Mouse (Mus musculus) lung, postnatal 10 days (tissue): ENCODE results near the gene Snx3.

Source experiments
- DNase-seq: peaks from one replicate; pipeline ENCODE4 v3.0.0; 2021

Snx3 gene

DNA sequence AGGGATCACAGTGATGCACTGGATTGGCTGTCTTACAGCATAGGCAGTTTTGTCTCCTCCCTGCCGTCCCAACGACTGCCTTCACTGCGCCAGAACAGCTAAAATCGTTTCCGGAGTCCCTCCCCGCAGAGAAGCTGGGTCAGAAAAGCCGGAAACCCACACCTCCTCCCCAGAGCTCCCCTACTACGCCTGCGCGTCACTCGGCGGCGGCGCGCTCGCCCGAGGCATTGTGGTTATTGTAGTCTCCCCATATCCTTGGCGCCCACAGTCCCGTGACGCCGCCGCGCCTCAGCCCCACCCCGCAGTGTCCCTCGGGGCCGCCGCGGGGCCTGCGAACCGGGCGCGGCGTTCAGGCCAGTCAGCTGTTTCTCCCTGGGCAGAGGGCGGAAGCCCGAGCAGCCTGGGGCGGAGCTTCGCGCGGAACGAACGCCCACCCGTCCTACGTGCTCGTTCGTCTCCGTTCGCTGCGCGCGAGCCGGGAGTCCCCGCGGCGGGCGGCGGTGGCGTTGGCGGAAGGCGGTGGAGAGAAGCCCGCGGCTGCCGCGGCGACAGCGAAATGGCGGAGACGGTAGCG is at the start of gene Snx3:
Snx3 (plus strand) TSS at position 256 of the 574 bp plus-strand sequence.
- peak; percentile 98 for DNase-seq

DNA sequence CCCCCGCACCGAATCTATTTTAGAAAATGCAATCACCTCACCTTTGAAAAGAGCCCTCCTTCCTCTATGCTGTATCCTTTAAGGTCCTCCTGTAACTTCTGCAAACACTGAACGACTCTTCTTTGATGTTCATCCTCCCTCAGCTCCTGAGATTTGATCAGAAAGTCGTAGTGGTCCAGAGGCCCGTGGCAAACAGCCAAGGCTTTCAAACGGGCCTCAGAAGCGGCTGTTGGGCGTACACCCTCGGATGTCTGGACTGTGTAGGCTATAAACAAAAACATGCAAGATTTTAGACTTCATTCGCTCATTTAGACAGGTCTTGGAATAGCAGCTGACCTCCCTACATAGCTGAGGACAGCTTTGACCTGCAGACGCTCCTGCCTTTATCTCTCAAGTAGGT is 47.6 kb upstream of the Snx3 start:
- peak; percentile 33 for DNase-seq

DNA sequence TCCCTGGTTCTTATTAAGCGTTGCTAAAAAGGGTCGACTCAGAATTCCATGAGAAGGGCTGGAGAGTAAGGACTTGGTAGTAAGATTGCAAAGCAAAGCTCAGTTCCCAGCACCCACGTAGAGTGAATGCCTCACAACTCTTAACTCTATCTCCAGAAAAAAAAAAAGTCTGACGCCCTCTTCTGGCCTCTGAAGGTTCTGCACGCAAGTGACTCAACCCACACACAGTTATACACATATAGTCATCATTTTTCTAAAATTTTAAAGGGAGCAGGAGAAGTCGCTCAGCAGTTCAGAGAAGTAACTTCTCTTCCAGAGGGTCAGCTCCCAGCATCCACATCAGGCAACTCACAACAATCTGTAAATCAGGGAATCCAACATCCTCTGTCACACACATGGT is 47.1 kb upstream of the Snx3 start:
- DNase-seq = no peak

DNA sequence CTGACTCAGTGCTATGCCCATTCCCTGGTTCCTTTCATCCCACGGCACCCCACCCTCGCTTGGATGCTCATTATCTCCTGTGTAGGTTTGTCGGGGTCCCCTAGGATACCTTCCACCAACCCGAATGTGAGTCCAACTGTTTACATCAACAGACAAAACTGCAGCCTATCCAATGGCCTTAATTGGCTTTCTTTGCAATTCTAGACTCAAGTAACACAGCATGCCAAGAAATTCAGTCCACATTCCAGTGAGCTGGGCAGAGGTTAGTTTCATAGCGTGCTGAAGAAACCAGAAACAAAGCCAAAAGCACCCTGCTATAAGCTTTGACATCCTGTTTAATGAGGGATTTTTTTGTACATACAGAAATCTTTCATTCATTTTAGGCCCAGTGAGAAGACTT is 45.8 kb upstream of the Snx3 start:
- peak; percentile 29 for DNase-seq

DNA sequence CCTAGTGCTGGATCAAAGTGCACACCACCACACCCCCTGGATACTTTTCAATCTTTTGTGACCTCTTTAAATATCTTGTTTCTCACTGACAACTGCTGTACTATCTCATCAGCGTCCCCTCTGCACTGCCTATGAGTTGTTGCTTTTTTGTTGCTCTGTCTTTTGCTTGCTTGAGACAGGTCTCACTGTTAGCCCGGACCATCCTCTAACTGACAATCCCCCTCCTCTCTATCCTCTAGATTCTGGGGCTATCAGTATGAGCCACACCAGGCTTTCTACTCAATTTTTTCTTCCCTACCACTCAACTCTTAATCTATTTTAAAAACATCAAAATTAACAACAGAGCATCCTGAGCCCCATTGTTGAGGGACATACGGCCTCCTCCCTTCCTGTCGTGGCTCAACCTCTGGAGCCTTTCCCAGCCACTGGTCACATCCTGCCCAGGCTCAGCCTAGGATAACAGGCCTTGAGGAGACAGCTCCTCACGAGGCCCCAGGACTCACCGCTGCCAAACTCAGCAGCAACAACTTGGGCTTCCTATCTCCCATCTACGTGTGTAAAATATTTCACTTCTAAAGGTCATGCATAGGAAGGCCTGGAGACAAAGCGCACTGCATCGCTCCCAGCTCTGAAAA is 44.2 kb upstream of the Snx3 start:
- peak; percentile 85 for DNase-seq

DNA sequence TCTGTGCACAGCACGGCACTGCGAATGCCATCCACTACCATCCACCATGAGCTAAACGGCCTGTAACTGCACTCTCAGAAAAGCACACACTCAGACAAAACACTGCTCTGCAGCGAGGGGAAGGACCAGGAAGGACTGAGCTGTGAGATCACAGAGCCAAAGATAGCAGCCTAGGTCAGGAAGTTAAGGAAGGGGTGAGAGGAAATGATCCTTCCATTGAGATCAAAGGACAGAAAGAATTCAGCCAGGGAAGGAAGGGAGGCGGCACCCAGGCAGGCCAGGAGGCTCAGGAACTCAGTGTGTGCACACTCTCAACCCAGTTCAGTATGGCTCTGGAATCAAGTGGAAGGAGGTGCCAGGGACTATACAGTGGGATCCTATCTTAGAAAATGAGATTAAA is 37.6 kb upstream of the Snx3 start:
- peak; percentile 70 for DNase-seq

DNA sequence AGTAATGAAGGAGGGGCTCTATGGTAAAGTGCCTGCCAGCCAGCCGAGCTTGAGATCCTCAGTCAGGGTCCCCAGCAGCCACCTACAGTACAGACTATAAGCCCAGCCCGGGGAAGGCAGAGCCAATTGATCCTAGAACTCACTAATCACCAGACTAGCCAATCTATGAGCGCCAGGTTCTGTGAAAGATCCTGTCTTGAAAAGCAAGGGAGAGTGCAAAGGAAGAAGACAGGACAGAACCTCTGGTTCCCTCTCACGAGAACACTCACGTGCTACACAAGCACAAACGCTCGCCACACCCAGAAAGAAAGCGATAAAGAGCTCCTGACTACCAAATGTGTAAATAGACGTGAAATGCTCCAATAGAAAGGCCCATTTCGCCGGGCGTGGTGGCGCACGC is 37.0 kb upstream of the Snx3 start:
- DNase-seq = no peak

DNA sequence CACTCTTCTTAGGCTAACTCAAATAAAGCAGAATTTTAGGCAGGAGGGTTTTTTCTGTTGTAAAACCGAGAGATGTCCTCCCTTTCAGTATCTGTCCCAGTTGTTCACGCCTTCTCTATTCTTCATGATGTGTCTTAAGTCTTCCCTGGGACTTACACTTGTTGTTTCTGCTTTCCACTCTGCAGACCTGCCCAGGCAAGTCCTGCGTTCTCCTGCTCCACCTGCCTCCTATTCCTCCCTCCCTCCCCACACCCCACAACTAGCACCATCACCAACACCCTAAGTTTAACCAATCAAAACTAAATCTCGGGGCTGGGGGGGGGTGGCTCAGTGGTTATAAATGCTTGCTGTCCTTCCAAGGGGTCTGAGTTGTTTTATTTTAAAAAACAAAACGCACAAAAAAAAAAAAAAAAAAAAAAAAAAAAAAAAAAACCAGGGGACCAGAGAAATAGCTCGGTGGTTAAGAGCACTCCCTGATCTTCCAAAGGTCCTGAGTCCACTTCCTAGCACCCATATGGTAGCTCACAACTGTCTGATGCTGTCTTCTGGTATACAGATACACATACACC is 26.8 kb upstream of the Snx3 start:
- no peak for DNase-seq

DNA sequence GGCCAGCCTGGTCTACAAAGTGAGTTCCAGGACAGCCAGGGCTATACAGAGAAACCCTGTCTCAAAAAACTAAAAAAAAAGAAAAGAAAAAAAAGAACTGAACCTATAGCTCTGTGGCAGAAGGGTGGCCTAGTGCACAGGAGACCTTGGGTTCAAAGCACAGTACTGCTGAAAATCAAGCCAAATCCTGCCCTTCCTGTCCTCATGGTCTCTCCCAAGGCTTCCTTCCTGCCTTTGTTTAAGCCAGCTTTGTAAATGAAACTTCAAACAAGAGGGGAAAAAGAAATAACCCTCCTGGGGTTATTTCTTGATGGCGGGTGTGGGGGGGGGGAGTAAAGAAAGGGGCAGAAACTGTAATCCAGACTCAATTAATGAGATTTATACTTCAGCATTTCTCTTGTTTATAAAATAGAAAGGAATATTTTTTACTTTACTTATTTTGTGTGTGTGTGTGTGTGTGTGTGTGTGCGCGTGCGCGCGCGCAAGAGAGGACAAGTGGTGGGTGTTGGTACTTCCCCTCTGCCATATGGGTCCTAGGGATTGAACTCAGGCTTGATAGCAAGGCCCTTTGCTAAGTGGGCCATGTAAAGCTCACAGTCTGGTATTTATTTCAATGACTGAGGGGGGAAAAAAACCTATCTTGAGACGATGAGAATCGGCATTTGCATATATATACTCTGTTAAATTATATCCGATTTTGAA is 24.9 kb upstream of the Snx3 start:
- DNase-seq = peak; percentile 61

DNA sequence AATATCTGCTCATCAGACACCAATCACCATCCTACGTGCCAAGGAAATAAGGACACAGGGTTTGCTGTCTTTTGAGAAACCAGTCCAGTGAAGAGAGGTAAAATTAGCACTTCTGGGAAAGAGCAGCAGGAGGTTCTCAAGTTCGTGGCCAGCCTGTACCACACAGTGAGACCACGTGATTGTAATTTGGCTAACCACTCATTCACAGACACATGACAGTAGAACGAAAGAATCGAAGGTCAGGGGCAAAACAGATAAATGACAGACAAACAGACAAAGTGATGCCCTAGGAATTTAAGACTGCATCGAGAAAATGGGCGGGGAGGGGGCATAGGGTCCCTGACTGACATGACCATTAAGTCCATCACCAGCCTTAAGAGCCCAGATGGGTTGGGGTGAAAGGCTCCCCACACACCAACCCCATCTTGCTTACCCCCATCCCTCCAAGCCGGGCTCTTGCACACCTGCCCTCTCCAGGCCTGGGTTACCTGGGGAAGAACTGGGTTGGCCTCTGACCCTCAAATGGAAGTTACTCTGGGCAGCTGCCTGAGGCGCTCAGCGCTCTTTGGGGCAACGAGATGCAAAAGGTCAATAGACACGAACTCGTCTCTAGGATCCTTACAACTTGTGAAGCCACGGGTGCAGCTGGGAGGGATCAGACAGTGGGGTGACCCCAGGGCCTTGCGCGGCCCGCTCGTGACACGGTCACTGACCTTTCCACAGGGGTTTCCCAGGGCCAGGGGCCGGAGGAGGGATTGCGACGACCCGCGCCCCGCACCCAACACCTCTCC is 24.1 kb upstream of the Snx3 start:
- DNase-seq = no peak

DNA sequence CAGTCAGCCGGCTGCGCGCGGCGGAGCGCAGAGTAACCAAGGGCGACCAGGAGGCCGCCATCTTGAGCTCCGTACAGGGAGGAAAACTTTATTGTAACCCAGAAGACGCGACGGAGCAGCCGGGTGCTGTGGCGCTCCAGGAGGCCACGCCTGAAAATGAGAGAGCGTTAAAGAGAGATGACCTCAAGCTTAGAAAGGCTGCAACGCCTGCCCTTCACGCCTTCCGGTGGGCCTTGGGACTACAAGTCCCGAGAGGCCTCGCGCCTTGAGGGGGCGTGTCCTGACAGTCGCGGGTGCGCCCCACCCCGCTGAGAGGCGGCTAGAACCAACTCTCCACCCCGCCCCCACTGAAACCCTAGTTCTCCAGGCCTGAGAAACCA is 23.5 kb upstream of the Snx3 start, which contains the start of gene Afg1l:
Afg1l (minus strand) TSS at position 225 of the 380 bp plus-strand sequence.
- peak; percentile 98 for DNase-seq

DNA sequence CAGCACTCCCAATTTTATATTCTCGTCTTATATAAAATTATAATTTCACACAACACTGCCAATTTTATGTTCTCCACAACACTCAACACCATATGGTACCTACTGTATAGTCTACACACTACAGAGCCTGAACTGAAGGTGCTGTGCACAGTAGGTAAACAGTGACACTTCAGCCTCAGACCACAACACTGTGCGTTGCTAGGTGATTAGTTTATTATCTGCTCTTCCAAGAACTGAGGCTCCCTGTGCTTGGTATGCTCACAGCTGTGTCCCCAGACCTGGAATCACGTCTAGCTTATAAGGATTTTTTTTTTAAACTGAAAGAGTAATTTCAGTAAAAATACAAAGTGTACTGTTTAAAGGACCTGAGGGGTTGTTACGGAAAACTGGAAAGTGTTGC is 21.1 kb upstream of the Snx3 start:
- no peak for DNase-seq

DNA sequence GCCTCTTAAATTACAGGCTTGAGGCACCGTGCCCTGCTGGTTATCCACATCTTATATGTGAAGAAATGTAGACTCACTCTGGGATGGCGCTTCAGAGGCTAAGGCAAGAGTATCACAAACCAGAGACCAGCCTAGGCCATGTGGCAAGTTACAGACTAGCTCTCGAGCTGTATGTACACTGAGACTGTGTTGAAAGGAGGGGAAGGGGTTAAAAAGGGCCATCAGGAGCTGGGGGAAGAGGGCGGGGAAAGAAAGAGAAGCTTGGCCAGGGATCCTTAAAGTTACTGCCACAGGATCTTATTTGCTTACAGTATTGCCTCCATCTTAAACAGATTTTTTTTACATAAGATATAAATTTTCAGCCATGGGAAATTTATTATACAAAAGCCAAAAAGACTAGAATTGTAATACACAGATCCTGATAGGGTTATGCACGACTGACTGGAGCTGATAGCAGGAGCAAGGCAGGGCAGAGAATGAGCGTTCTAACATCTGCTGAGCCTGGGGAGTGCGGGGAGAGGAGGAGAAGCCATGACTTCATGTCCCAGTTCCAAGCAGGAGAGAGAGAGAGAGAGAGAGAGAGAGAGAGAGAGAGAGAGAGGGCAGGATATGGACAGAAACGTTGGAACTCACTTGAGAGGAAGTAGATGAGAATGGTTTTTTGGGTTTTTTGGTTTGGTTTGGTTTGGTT is 13.1 kb upstream of the Snx3 start:
- no peak for DNase-seq

DNA sequence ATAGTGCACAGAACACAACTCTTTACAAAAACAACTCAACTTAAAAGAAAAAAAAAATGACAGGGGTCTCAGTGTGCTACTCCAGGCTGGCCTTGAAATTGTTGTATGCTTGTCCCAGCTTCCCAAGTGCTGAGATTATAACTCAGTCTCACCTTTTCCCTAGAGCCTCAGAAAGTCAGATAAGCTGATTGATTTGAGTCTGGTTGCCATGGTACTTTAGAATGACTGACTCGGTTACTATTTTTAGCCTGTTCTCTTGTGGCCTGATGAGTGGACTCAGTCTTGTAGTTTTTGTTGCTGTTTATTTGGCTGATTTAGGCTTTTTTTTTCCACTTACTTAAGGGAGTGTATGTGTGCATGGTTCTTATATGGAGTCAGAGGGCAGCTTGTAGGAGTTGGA is 10.7 kb upstream of the Snx3 start:
- no peak for DNase-seq

DNA sequence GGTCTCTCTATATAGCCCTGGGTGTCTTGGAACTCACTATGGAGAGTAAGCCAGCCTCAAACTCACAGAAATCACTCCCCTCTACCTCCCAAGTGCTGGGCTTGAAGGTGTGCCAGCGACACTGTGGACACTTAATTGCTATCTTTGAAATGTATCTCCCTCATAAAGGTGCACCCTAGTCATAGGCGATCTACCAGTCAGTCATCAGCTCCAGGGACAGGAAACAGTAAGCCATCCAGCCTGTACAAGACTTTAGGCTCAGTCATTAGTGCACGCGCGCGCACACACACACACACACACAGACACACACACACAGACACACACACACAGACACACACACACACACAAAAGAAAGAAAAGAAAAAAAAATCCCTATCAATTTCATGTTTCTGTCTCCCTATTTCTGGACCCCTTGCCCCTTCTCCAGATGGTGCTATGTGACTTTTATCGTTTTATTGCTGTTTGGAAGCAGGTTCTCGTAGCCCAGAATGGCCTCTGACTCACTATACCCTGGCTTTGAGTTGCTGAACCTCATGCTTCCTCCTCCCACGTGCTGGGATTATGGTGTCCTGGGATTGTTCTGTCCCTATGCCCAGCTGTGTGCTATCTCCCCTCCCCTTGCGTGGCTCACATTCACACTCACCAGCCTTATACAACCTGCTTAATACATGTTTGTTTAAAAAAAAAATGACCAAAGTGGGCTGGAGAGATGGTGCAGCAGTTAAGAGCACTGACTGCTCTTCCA is 9.6 kb upstream of the Snx3 start:
- no peak for DNase-seq

DNA sequence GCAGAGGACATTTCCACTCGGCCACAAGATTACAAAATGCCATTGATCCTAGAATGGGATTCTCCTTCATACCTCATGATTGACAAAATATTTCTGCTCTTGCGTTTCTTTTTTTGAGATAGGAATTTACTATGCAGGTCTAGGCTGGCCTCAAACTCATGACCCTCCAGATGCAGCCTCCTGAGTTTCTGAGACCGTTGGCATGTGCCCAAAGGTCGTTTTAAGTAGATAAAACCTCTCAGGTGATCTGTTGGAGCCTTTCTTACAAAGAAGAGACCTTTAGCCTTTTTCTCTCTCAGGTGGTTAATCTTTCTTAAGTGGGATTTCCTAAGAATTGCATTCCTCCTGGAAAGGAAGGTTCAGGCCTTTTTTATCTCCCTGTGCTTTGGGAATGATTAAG is 8.8 kb upstream of the Snx3 start:
- DNase-seq = no peak

DNA sequence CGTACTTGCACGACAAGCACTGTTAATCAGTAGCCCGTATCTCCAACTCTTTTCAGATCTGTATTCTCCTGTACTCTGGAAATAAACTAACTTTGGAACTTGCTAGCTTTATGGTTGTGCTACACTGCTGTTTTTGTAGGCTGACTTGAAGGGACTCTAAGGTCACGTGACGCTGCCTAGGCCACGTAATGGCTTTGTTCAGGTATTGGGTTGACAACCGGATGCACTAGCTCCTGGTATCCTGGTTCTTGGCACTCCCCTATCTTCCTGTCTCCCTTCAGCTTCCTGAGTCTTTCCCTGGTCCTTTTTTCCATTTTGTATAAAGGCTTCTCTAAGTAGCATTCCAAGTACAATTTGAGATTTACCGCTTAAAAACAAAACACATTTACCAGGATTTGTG is 1.2 kb upstream of the Snx3 start:
- DNase-seq = peak; percentile 15

DNA sequence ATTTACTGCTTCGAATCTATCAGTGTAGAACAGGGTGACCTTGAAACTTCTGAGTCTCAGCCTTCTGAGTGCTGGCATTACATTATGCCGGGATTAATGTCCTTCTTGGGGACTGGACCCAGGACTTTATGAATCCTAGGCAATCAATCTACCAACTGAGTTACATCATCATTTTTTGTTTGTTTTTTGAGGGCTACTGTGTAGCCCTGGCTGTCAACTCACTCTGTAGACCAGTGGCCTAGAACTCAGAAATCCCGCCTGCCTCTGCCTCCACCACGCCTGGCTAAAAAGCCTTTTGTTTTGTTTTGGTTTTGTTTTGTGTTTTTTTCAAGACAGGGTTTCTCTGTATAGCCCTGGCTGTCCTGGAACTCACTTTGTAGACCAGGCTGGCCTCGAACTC is 669 bp upstream of the Snx3 start:
- no peak for DNase-seq

DNA sequence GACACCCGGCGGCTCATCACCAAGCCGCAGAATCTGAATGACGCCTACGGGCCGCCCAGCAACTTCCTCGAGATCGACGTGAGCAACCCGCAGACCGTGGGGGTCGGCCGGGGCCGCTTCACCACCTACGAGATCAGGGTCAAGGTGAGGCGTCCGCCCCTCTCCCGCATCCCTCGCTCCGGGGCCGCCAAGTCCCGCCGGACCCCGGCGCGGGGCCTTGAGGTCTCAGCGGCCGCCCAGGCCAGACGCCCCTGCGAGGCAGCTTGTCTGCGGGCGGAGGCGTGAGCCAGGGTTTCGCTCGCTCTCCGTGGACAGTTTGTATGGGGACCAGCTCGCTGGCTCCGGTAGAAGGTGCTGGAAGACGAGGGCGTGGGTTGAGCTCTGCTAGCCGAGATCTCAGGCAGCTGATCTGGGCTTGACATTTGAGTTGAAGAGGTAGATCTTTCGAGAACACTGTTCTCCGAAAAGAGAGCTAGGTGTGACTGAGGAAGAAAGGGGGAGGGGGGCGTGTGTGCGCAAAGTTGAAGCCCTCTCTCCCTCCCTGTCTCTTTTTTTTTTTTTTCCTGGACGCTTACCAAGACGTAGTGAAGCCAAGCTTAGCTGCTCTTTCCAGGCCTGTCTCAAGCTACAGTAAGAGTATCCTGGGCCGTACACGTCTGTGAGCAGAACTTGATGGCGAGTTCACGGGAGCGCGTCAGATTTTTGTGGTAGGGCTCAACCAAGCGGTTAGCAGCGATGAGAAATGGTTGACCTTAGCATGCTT is 700 bp downstream of the Snx3 start:
- peak; percentile 68 for DNase-seq

DNA sequence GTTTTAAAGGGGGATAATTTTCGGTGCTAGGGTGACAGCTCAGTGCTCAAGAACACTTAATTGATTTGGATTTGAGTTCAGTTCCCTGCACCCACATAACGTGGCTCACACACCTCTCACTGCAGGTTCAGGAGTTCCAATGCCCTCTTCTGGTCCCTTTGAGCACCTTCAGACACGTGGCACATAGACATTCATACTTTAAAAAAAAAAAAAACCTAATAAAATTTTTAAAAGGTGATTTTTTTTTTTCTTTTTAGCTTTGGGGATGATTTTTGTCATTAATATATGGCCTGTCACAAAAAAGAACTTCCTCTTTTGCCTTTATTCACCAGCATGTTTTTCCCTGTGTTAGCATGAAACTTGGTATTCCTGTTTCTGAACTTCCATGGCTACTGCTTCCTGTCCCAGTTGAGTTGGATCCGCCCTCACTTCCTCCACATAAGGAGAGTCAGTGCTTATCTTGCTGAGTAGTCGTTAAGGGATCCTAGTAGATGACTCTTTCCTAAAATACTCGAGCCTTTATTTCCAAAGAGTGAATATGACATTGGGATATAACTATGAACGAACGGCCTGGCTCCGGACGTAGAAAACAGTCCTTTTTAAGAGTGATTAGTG is 2.4 kb downstream of the Snx3 start:
- peak; percentile 19 for DNase-seq

DNA sequence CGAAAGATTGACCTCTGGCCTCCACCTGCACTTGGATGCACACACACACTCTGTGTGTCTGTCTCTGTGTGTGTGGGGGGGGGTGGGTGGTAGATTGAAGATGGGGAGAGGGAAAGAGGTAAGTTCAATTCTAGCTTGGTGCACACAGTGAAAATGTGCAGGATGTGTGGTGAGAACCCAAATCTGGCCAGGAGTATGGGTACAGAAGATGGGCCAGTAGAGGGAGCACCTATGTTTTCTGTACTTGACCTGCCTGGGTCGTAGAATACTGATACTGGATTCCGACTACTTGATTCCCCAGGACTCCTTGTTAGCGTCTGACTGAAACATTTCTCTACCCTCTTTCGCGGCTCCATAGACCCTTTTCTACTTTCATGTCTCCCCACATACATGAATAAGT is 8.3 kb downstream of the Snx3 start:
- no peak for DNase-seq
